Mouse (Mus musculus) lung, postnatal 14 days (tissue): ENCODE results near the gene Pid1.
A peak's percentile ranks its signal among the peaks of the same experiment; 100 is the strongest.
"Not testable (repeated sequence)": the region's sequence is repeated elsewhere in the genome, so short reads cannot be mapped to it uniquely, and the experiment has no call there.

Experiments used
- DNase-seq: peaks from one replicate; pipeline ENCODE4 v3.0.0; 2021

The Pid1 gene

GRCm38 (mm10) chr1:84253838-84254237, 110.1 kb downstream of the Pid1 start:
- no peak for DNase-seq

- no peak for DNase-seq
These were observed 112.8 kb downstream of the Pid1 start for GRCm38 (mm10) chr1:84251205-84251604.

GRCm38 (mm10) chr1:84250770-84251169, 113.2 kb downstream of the Pid1 start:
- no peak for DNase-seq

GRCm38 (mm10) chr1:84249772-84250338, 114.1 kb downstream of the Pid1 start:
- DNase-seq = no peak

- peak; percentile 12 for DNase-seq
These were observed 116.9 kb downstream of the Pid1 start for GRCm38 (mm10) chr1:84247111-84247510.

GRCm38 (mm10) chr1:84241192-84241828, 122.7 kb downstream of the Pid1 start:
- no peak for DNase-seq

GRCm38 (mm10) chr1:84240203-84240602, 123.8 kb downstream of the Pid1 start:
- DNase-seq = no peak

- DNase-seq = no peak
These were observed 133.5 kb downstream of the Pid1 start for GRCm38 (mm10) chr1:84230431-84230830.

GRCm38 (mm10) chr1:84225626-84226025, 138.4 kb downstream of the Pid1 start:
- peak; percentile 35 for DNase-seq

GRCm38 (mm10) chr1:84222051-84222450, 141.9 kb downstream of the Pid1 start:
- no peak for DNase-seq

- no peak for DNase-seq
These were observed 145.4 kb downstream of the Pid1 start for GRCm38 (mm10) chr1:84218605-84219004.

- DNase-seq = no peak
These were observed 146.2 kb downstream of the Pid1 start for GRCm38 (mm10) chr1:84217777-84218176.

- DNase-seq = no peak
These were observed 152.5 kb downstream of the Pid1 start for GRCm38 (mm10) chr1:84211507-84211906.

- DNase-seq = not testable (repeated sequence)
These were observed 158.2 kb downstream of the Pid1 start for GRCm38 (mm10) chr1:84205746-84206145.

GRCm38 (mm10) chr1:84203494-84203893, 160.5 kb downstream of the Pid1 start:
- no peak for DNase-seq

GRCm38 (mm10) chr1:84199890-84200289, 164.1 kb downstream of the Pid1 start:
- DNase-seq = no peak

- DNase-seq = no peak
These were observed 165.1 kb downstream of the Pid1 start for GRCm38 (mm10) chr1:84198887-84199286.

- DNase-seq = no peak
These were observed 171.8 kb downstream of the Pid1 start for GRCm38 (mm10) chr1:84192167-84192566.

GRCm38 (mm10) chr1:84189446-84189845, 174.5 kb downstream of the Pid1 start:
- no peak for DNase-seq

GRCm38 (mm10) chr1:84186756-84187437, 177.1 kb downstream of the Pid1 start:
- DNase-seq = no peak

GRCm38 (mm10) chr1:84177696-84178095, 186.3 kb downstream of the Pid1 start:
- no peak for DNase-seq

- no peak for DNase-seq
These were observed 186.9 kb downstream of the Pid1 start for GRCm38 (mm10) chr1:84177033-84177432.

- no peak for DNase-seq
These were observed 191.0 kb downstream of the Pid1 start for GRCm38 (mm10) chr1:84172941-84173340.

- no peak for DNase-seq
These were observed 206.2 kb downstream of the Pid1 start for GRCm38 (mm10) chr1:84157790-84158189.
